Mouse (Mus musculus) embryonic facial prominence, embryonic 10.5 days (tissue): ENCODE measurements around the gene Tnfsf14. TPM values are rescaled to one million over a fixed set of nuclear protein-coding genes. Genes with fewer than 3 reads are reported as not detected.

Experiments used
- DNase-seq: peaks from one replicate; pipeline ENCODE4 v3.0.0-alpha.2; 2017; ENCODE audit warnings: low spot score
- H3K27ac ChIP-seq: fragments of 300-500 bp; sonication (generic); replicated peaks from 2 replicates; pipeline ENCODE4 v1.5.1; 2016; ENCODE audit warnings: mild to moderate bottlenecking
- H3K27me3 ChIP-seq: fragments of 300-500 bp; sonication (generic); replicated peaks from 2 replicates; pipeline ENCODE4 v1.6.1; 2016; ENCODE audit warnings: low read depth, mild to moderate bottlenecking; ENCODE audit not compliant: poor library complexity, severe bottlenecking
- H3K36me3 ChIP-seq: fragments of 300-500 bp; sonication (generic); replicated peaks from 2 replicates; pipeline ENCODE4 v1.6.1; 2016; ENCODE audit warnings: mild to moderate bottlenecking, moderate library complexity
- H3K4me1 ChIP-seq: fragments of 300-500 bp; sonication (generic); 2 replicates; pipeline ENCODE4 v1.6.1; 2016
- H3K4me3 ChIP-seq: fragments of 300-500 bp; sonication (generic); 2 replicates; pipeline ENCODE4 v1.5.1; 2016; ENCODE audit warnings: mild to moderate bottlenecking, moderate library complexity
- H3K9me3 ChIP-seq: fragments of 300-500 bp; sonication (generic); 2 replicates; pipeline ENCODE4 v1.6.1; 2016; ENCODE audit warnings: mild to moderate bottlenecking
- WGBS: fragments of 180-500 bp; shearing (Covaris S2); methylation state at CpG from one replicate; pipeline ENCODE4 v1.1.7; 2016; 5-methylcytosine and 5-hydroxymethylcytosine counted together
- polyA plus RNA-seq: library from polyadenylated mRNA; unstranded; fragments of >200 nt; fragmentation: Nextera tagmentation; extraction: Ambion mirVana; gene quantifications from 2 replicates; pipeline ENCODE4 v1.2.1, GENCODE M21; 2016

The Tnfsf14 gene
- polyA plus RNA-seq, result 0.08 TPM in 1 of 2 replicates, not detected in the other

GRCm38 (mm10) chr17:57194041-57194507 is at the start of gene Tnfsf14:
Tnfsf14 (minus strand) TSS chr17:57194177.
- no peak for DNase-seq
- H3K9me3 ChIP-seq, result no peaks in the 10 kb centered on the region
- H3K27me3 ChIP-seq, result no peaks in the 10 kb centered on the region
- no peaks in the 10 kb centered on the region for H3K4me1 ChIP-seq
- no peak within 1 kb of the TSS for H3K27ac ChIP-seq
- no peak within 1 kb of the TSS for H3K4me3 ChIP-seq
- no peaks in the 10 kb centered on the region for H3K36me3 ChIP-seq
- 84% methylated on average over 11 of the region's 11 CpGs for WGBS

DNA sequence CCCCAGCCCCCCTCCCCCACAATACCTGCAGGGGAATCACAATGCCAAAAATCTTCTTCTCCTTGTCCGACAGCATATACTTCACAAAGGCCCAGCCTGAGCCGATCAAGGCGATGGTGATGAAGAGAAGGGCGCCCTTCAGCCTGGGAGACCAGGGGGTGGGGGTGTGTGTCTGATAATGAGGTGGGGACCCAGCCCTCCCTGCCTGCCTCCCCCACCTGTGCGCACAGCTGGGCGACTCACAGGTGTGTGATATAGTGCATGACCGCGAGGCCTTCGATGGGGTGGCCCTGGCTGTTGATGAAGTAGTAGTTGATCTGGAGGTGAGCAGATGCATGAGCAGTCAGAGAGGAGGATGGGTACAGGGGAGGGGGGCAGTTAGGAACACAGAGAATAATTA is 43.2 kb upstream of the Tnfsf14 start:
- Histone ChIP-seq H3K9me3 (0 out of 2 replicates have a peak, but pooled peaks cover 3% of the 10 kb centered on the region), H3K4me3 (no peak overlapping the region), H3K36me3 (peaks cover 50% of the 10 kb centered on the region), H3K4me1 (peaks cover 4% of the 10 kb centered on the region; the same call in 1 of the 2 replicates), H3K27ac (no peak overlapping the region), H3K27me3 (no peaks in the 10 kb centered on the region)
- no peak for DNase-seq
- WGBS, result 92% methylated on average over 9 of the region's 9 CpGs

DNA sequence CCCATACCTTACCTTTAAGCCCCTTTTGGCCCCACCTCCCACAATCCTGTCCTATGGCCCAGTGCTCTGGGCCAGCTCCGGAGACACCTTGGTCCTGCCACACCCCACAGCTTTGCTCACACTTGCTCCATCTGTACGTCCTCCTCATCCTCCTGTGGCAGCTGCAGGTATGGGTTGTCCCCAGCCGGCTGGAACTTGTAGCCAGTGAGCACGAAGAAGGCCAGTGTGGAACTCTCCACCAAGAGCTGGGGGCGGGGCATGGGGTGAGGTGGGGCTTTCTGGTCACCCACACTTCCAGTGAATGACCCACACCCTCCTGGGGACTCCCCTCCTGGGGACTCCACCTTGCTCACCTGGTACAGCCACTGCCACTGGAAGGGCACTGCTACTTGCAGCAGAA is 41.8 kb upstream of the Tnfsf14 start:
- Histone ChIP-seq H3K27me3 (no peaks in the 10 kb centered on the region), H3K4me1 (peaks cover 4% of the 10 kb centered on the region; the same call in 1 of the 2 replicates), H3K4me3 (no peak overlapping the region), H3K9me3 (no peaks in the 10 kb centered on the region), H3K27ac (no peak overlapping the region), H3K36me3 (peaks cover 41% of the 10 kb centered on the region)
- 90% methylated on average over 5 of the region's 5 CpGs for WGBS
- no peak for DNase-seq

- DNase-seq, result no peak
- no peaks in the 10 kb centered on the region for H3K9me3 ChIP-seq
- peaks cover 41% of the 10 kb centered on the region for H3K36me3 ChIP-seq
- no peaks in the 10 kb centered on the region for H3K27me3 ChIP-seq
- H3K4me1 ChIP-seq, result peaks cover 4% of the 10 kb centered on the region; the same call in 1 of the 2 replicates
- 83% methylated on average over 12 of the region's 12 CpGs for WGBS
- no peak overlapping the region for H3K27ac ChIP-seq
- H3K4me3 ChIP-seq, result no peak overlapping the region
Measured at GRCm38 (mm10) chr17:57234254-57234928, 40.4 kb upstream of the Tnfsf14 start.

- no peaks in the 10 kb centered on the region for H3K9me3 ChIP-seq
- H3K27ac ChIP-seq, result no peak overlapping the region
- no peak overlapping the region for H3K4me3 ChIP-seq
- WGBS, result 52% methylated on average over 7 of the region's 7 CpGs
- H3K4me1 ChIP-seq, result peaks cover 4% of the 10 kb centered on the region; the same call in 1 of the 2 replicates
- H3K36me3 ChIP-seq, result peaks cover 41% of the 10 kb centered on the region
- DNase-seq, result no peak
- no peaks in the 10 kb centered on the region for H3K27me3 ChIP-seq
Measured at GRCm38 (mm10) chr17:57233038-57233437, 39.1 kb upstream of the Tnfsf14 start.

DNA sequence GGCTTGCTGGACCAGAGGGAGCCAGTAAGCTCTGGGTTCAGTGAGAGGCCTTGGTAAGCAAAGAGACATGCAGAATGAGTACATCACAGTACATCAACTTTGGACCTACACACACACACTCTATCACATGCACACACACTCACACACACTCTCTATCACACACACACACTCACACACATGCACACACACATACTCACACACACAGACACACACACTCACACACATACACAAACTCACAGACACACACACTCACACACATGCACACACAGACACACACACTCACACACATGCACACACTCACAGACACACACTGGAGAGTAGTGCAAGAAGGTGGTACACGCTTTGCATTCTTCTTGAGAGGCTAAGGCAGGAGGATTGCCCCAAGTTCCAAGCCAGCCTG is 38.2 kb upstream of the Tnfsf14 start:
- no peak for DNase-seq
- H3K9me3 ChIP-seq, result no peaks in the 10 kb centered on the region
- WGBS, result 80% methylated on average over 1 of the region's 1 CpGs
- H3K4me1 ChIP-seq, result peaks cover 4% of the 10 kb centered on the region; the same call in 1 of the 2 replicates
- H3K4me3 ChIP-seq, result no peak overlapping the region
- no peak overlapping the region for H3K27ac ChIP-seq
- peaks cover 32% of the 10 kb centered on the region for H3K36me3 ChIP-seq
- H3K27me3 ChIP-seq, result no peaks in the 10 kb centered on the region

- H3K4me3 ChIP-seq, result no peak overlapping the region
- no peak overlapping the region for H3K27ac ChIP-seq
- H3K36me3 ChIP-seq, result peaks cover 24% of the 10 kb centered on the region
- no peak for DNase-seq
- no peaks in the 10 kb centered on the region for H3K9me3 ChIP-seq
- no peaks in the 10 kb centered on the region for H3K27me3 ChIP-seq
- H3K4me1 ChIP-seq, result peaks cover 4% of the 10 kb centered on the region; the same call in 1 of the 2 replicates
Measured at GRCm38 (mm10) chr17:57231321-57231771, 37.4 kb upstream of the Tnfsf14 start.

GRCm38 (mm10) chr17:57230728-57231125 is 36.8 kb upstream of the Tnfsf14 start:
- 62% methylated on average over 6 of the region's 6 CpGs for WGBS
- H3K27ac ChIP-seq, result no peak overlapping the region
- no peak for DNase-seq
- peaks cover 4% of the 10 kb centered on the region; the same call in 1 of the 2 replicates for H3K4me1 ChIP-seq
- no peak overlapping the region for H3K4me3 ChIP-seq
- peaks cover 18% of the 10 kb centered on the region for H3K36me3 ChIP-seq
- no peaks in the 10 kb centered on the region for H3K9me3 ChIP-seq
- H3K27me3 ChIP-seq, result no peaks in the 10 kb centered on the region

DNA sequence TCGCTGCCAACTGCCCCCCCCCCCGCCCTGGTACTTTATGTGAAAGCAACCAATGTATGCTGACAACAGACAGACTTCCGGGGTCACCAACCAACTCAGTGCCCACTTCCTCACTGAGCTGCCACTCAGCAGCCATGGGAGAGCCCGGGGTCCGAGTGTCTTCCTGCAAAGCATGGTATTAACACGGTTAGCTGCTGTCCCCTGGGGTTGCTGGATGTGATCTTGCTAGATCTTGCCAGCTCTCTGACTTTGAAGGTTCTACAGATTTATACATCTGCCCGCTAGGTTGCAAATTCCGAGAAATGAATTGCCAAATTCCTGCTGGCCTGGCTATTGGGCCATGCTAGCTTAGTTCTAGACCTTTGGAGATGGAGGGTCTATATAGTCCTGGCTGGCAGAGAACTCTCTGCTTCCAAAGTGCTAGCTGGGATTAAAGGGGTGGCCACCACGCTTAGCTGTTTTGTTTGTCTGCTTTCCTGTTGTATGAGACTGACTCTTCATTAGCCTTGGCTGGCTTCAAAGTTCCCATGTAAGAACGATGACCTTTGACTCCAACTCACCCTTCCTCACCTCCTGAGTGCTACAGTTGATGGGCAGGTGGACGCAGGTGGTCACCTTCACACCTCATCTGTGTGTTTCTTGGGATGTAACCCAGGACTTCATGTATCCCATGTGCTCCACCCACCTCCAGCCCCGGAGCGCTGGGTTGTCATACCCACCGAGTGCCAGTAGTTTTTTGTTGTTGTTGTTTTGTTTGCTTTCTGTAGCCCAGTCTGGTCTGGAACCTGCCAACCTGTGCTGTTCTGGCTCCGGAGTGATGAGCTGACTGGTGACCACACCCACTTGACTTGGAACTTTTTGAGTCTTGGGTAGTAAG is 36.1 kb upstream of the Tnfsf14 start:
- no peak overlapping the region for H3K4me3 ChIP-seq
- H3K27ac ChIP-seq, result no peak overlapping the region
- H3K27me3 ChIP-seq, result no peaks in the 10 kb centered on the region; the same call in 1 of the 2 replicates
- peaks cover 4% of the 10 kb centered on the region; the same call in 1 of the 2 replicates for H3K4me1 ChIP-seq
- no peaks in the 10 kb centered on the region for H3K9me3 ChIP-seq
- DNase-seq, result no peak
- peaks cover 11% of the 10 kb centered on the region for H3K36me3 ChIP-seq
- 80% methylated on average over 15 of the region's 15 CpGs for WGBS

DNA sequence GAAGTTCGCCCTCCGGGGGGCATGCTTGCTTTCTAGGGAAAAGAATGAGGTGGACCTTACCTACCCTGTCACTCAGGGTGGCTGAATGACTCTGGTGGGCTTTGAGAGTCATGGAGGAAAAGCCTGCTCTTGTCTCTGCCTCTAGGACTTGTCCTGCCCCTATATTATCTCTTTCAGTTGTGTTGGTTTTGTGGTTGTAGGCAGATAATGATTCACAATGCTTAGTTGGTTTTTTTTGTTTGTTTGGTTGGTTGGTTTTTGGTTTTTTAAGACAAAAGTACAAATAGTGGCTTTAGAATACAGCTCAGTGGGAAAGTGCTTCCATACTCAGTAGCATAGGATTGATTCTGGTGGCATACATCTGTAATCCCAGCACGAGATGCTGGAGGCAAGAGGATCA is 34.9 kb upstream of the Tnfsf14 start:
- 88% methylated on average over 3 of the region's 3 CpGs for WGBS
- H3K4me3 ChIP-seq, result no peak overlapping the region
- peaks cover 4% of the 10 kb centered on the region; the same call in 1 of the 2 replicates for H3K4me1 ChIP-seq
- H3K9me3 ChIP-seq, result no peaks in the 10 kb centered on the region
- no peak overlapping the region for H3K27ac ChIP-seq
- H3K27me3 ChIP-seq, result no peaks in the 10 kb centered on the region; the same call in 1 of the 2 replicates
- no peak for DNase-seq
- H3K36me3 ChIP-seq, result no peaks in the 10 kb centered on the region; the same call in 1 of the 2 replicates

GRCm38 (mm10) chr17:57228014-57228413 is 34.0 kb upstream of the Tnfsf14 start, which contains the start of gene C3:
C3 (minus strand) TSS chr17:57228136.
- no peak for DNase-seq
- Histone ChIP-seq H3K4me3 (no peak within 1 kb of the TSS), H3K4me1 (peaks cover 2% of the 10 kb centered on the region; the same call in 1 of the 2 replicates), H3K27me3 (no peaks in the 10 kb centered on the region; the same call in 1 of the 2 replicates), H3K36me3 (no peaks in the 10 kb centered on the region), H3K27ac (no peak within 1 kb of the TSS), H3K9me3 (no peaks in the 10 kb centered on the region)
- 74% methylated on average over 3 of the region's 3 CpGs for WGBS

DNA sequence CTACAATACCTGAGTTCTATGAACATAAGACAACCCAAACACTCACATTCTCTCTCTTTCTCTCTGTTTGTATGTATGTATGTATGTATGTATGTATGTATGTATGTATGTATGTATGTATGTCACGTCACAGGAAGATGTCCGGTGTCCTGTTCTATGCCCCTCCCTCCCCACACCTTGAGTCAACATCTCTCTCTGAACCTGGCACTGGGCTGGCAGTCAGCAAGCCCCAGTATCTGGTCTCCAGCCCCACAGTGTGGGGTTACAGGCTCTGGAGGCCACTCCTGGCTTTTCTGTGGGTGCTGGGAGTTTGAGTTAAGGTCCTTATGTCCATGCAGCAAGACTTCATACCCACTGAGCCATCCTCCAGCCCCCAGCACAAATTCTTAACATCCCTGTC is 33.5 kb upstream of the Tnfsf14 start:
- Histone ChIP-seq H3K4me3 (no peak overlapping the region), H3K36me3 (no peaks in the 10 kb centered on the region), H3K4me1 (no peaks in the 10 kb centered on the region), H3K9me3 (no peaks in the 10 kb centered on the region), H3K27me3 (no peaks in the 10 kb centered on the region; the same call in 1 of the 2 replicates), H3K27ac (no peak overlapping the region)
- no peak for DNase-seq
- 93% methylated on average over 2 of the region's 2 CpGs for WGBS
